Mouse (Mus musculus): Measurements from ENCODE around the gene Aff1. TPM values are rescaled to one million over a fixed set of nuclear protein-coding genes. Genes with fewer than 3 reads are reported as not detected.
A peak's percentile ranks its signal among the peaks of the same experiment; 100 is the strongest.

The Aff1 gene
- total RNA-seq, 2 experiments from 2014 or later = 47.4 to 53.4 TPM

DNA sequence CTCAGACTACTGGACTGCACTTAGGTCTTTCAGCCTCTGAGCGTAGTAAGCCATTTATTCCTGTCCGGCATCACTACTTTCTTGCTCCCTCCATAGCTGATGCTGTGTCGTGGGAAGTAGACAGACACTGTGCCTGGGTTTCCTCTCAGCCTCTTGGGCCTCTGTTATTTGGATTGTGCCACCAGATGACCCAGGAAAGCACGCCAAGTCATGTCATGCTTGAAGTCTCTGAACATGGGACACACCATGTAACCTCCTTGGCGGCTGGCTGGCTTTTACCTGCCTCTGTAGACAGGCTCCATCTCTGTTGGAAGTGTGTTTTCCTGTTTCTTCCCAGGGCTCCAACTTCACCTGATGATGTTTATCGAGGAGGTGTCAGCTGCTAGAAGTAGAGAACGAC is 99.6 kb downstream of the Aff1 start:
- no peak for DNase-seq
- intact Hi-C loops (cut with DNase I) = no loop called here

DNA sequence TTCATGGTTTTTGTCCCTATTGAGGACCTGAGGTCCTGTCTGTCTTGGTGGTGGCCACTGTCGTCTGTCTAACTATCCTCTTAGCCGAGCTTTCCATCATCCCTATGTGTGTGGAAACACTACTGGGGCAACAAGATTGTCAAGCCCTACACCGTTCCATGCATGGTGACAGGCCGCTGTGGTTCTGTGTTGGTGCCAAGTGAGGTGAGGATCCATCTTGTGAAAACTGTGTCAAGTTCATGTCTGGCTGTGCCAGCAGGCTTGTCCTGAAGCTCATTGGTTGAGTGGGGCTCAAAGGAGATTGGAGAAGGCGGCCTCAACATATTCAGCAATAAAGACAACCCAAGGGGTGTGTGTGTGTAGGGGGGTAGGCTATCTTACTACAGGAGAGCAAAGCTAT is 102.9 kb downstream of the Aff1 start:
- intact Hi-C loops (cut with DNase I) = no loop called here
- no peak for DNase-seq

- intact Hi-C loops (cut with DNase I) = no loop called here
- DNase-seq = no peak
Observed at GRCm38 (mm10) chr5:103796035-103796434, 103.9 kb downstream of the Aff1 start.

DNA sequence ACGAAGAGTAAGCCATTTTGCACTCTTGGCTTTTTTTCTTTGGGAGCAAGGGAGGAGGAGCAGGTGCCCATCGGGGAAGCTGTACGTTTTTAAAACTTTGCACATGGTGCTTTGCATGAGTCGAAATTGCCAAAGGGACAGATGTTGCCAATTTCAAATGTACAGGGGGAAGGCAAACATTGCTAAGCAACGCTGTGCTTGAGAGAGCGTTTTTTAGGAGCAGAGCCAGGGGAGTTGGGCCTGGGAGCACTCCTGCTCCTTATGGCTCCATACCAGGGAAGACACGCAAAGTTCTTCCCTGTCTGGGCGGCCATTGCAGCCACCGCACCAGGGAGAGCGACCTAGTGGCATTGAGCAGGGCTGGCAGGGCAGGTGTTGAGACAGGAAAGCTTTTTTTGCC is 105.6 kb downstream of the Aff1 start:
- intact Hi-C loops (cut with DNase I) = no loop called here
- no peak for DNase-seq

- no peak for DNase-seq
Observed at GRCm38 (mm10) chr5:103799438-103799837, 107.3 kb downstream of the Aff1 start.

DNA sequence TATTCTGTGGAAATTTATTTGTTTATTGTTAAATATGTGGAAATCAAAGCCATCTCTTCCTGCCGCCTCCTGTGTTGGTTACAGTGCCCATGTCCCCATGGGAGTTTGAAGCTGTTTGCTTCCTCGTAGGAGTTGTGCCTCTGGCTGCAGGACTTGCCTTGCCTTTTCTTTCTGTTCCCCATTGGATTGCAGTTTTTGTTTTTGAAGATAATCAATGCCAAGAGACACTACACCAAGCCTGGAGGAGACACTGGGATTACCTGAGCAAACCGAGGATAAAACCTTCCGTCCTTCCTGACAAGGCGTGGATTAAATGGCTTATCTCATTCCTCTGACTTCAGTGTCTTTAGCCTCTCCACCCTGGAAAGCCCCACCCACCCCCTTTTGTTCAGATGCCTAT is 107.8 kb downstream of the Aff1 start:
- intact Hi-C loops (cut with DNase I) = no loop called here

More at GRCm38 (mm10) chr5:103799438-103799837, 107.3 kb downstream of the Aff1 start:
- intact Hi-C loops (cut with DNase I) = no loop called here

DNA sequence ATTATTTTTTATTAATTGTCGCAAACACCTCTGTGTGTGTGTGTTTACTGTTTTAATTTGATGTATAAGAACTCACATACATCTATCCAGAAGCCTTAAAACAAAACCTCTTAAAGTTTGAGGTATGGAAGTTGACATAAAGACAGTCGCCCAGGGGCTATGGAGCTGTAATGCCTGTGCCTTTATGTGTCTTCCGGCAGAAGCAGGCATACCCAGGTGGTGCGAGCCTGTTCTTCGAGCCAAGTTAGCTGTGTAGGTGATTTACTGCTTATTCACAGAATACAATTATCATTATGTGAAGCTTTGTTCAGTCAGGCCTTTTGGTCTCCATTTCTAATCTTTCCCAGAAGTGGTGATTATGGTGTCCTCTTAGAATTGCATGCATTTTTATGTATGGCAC is 111.2 kb downstream of the Aff1 start:
- intact Hi-C loops (cut with DNase I) = no loop called here

More for the DNA sequence above, 107.8 kb downstream of the Aff1 start:
- DNase-seq = no peak

GRCm38 (mm10) chr5:103803927-103804590 is 111.9 kb downstream of the Aff1 start:
- peak; percentile 68 to 72 for DNase-seq
- intact Hi-C loops (cut with DNase I) = no loop called here

More for the DNA sequence above, 111.2 kb downstream of the Aff1 start:
- no peak for DNase-seq

DNA sequence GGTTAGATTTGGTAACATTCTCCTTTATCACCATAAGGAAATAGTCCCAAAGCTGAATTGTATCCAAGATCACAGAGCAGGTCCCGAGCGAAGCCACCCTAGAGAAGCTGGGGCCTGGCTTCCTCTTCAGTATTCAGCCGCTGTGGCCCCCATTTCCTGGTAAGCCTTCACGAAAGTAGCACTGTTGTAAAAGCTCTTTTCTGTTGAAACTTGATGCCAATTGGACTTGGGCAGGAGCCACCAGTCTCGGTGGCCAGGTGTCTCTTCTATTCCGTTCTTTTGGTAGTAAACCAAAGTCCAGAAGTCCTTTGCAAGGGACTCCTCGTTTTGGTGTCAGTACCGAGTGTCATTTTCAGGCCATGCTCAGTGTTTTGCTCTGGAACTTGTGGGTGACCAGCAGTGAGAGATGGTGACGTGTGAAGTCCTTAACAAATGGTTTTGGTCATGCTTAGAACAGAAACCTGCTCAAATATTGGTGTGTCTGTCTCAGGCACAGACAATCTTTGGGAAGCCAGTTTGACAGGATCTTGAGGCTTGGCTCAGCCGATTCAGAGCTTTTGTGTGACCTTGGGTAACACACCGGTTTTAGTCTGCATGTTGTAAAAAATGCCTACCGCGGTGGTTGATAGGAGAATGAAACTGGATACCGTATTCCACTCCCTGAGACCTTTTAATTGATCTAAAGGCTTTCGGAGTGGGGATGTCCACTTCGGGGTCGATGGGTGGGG is 114.8 kb downstream of the Aff1 start:
- DNase-seq = no peak
- intact Hi-C loops (cut with DNase I) = no loop called here

DNA sequence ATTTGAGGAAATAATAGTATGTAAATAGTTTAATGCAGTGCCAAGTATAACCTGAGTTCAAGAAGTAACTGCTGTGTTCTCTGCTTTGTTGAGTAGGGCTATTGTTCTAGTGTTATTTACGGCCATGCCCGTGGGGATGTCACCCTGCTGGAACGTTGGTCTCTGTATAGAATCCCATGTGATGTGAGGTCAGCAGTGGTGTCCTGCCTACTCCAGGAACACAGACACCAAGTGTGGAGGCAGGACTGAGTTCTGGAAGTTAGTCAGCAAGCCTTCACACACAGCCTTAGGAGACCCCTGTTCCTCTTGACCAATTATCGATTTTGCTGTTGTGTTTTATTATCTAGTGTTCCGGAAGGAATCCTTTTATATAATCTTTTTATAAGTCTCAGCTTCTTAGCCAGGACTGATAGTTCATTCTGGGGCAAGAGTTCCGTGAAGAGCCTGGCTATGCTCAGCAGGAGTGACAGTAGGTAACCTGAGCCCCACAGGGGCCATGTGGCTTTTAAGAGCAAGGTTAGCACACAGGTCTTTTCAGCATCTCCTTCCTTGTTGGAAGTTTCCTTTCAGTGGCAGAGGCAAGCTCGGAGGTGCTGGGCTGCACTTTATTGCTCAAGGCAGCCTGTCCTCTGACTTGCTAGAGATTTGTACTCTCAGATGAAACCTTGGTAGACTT is 115.6 kb downstream of the Aff1 start:
- DNase-seq = no peak
- intact Hi-C loops (cut with DNase I) = no loop called here

- DNase-seq = no peak
- intact Hi-C loops (cut with DNase I) = loop anchor here (10.0 kb wide), 1 partner anchor 455 kb away; no protein-coding TSS in a partner anchor
Observed at GRCm38 (mm10) chr5:103809674-103810330, 117.6 kb downstream of the Aff1 start.

DNA sequence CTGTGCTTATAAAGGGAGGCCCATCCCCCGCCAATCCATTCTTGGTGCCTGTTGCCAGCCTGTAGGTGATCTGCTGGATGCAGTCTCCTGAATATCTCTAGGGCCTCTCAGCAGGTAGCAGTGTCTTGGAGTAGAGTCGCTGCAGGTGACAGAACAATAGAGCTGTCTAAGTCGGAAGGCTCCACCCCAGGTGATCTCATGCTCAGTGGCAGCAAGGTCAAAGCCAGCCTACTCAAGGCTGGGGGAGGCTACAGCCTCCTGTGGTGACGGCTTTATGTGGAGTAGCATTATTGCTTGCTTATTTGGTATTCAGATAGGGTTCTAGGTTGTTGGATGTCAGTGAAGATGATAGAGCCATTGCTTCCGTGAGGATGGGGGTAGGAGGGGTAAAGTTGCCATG is 121.1 kb downstream of the Aff1 start:
- intact Hi-C loops (cut with DNase I) = loop anchor here (10.0 kb wide), 1 partner anchor 458 kb away; no protein-coding TSS in a partner anchor
- DNase-seq = no peak

GRCm38 (mm10) chr5:103813997-103814542 is 121.9 kb downstream of the Aff1 start:
- intact Hi-C loops (cut with DNase I) = loop anchor here (10.0 kb wide), 1 partner anchor 459 kb away; no protein-coding TSS in a partner anchor
- DNase-seq = no peak

- intact Hi-C loops (cut with DNase I) = loop anchor here (5.0 to 10.0 kb wide), 2 partner anchors 62 to 460 kb away; no protein-coding TSS in a partner anchor
- peak in 1 of 2 experiments; percentile 35 for DNase-seq
Observed at GRCm38 (mm10) chr5:103814551-103815248, 122.5 kb downstream of the Aff1 start.

- no peak for DNase-seq
- intact Hi-C loops (cut with DNase I) = loop anchor here (5.0 to 10.0 kb wide), 2 partner anchors 63 to 460 kb away; no protein-coding TSS in a partner anchor
Observed at GRCm38 (mm10) chr5:103815249-103815617, 123.1 kb downstream of the Aff1 start.

GRCm38 (mm10) chr5:103816718-103817117 is 124.5 kb downstream of the Aff1 start:
- intact Hi-C loops (cut with DNase I) = loop anchor here (2.0 to 10.0 kb wide), 3 partner anchors 34 to 462 kb away; no protein-coding TSS in a partner anchor
- no peak for DNase-seq

DNA sequence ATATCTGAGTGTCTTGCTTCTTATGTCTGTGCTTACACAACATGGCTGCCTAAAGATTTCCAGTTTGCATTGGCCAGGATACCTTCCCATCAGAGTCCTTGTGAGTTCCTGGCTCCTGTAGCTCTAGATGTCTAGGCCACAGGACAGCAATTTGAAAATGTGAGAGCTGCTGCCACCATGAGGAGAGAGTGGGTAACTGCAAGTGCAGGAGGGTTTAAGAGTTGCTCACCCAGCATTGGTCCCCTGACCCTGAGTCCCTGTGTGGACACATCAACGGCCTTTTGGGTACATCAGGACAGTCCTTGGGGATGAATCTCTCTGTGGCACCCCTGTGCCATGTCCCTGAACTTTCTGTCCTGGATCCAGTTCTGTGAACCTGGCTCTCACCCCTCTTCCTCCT is 125.6 kb downstream of the Aff1 start:
- peak; percentile 78 to 85 for DNase-seq
- intact Hi-C loops (cut with DNase I) = loop anchor here (2.0 to 10.0 kb wide), 3 partner anchors 35 to 463 kb away; no protein-coding TSS in a partner anchor

- intact Hi-C loops (cut with DNase I) = loop anchor here (1.0 to 10.0 kb wide), 3 partner anchors 66 to 464 kb away; no protein-coding TSS in a partner anchor
- DNase-seq = no peak
Observed at GRCm38 (mm10) chr5:103818602-103819001, 126.4 kb downstream of the Aff1 start.

DNA sequence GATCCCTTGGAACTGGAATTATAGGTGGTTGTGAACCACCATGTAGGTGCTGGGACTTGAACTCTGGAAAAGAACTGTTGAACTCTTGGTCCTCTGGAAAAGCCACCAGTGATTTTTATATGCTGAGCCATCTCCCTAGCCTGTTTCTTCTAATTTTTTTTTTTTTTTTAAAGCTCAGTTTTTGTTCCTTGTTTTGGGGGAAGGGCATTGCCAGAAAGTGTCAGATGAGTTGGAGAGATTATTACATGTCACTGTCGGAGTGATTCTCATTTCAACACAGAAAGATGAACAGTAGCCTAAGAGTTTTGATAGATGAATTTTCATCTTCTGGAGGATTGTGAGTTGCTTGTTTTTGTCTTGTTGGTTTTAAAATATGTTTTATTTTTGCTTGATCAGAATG is 127.5 kb downstream of the Aff1 start:
- intact Hi-C loops (cut with DNase I) = loop anchor here (1.0 to 10.0 kb wide), 3 partner anchors 67 to 465 kb away; no protein-coding TSS in a partner anchor

More for the DNA sequence above, 127.5 kb downstream of the Aff1 start:
- DNase-seq = no peak

All from heart, postnatal 14 days (tissue).